10 mouse cellular contexts compared by ENCODE assay signal in the genomic region with DNA sequence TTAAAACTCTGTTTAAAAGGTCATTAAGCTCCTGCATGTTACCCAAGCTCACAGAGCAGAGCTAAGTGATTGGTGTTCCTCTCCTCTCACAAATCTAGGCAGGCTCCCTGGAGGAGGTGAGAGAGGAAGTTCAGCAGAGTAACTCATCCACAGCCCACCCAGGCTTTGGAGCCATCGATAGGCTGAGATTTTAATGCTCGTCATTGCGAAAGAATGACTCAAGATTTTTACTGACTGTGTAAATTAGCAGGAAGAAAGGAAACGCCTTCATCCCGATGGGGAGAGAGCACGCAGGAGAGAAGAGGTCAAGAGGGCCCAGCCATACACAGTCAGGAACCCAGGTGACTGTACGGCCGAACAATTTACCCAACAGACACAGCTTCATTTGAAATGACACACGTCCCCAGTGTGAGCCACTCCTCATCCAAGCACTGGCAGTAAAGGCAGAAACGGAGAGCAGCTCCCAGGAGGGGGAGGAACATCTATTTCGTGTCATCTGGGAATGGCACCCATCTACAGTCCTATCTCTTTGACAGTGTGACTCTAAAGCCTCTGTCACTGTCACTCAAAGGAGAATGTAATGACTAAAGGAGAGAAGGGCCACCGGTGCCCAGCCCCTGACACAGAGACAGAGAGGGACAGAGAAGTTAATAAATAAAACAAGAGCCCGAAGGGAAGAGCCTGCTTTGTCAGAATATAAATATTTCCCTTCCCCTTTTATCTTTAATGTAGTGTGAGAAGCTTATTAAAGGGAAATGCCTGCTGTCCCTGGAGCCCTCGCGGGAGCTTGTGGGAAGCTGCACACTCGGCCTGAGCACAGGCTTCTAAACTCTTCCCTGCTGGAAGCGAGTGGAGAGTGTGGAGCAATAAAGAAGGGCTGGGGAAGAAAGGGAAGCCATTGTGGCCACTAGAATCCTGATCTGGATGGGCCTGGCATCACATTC. TPM values are rescaled to one million over a fixed set of nuclear protein-coding genes. Genes with fewer than 3 reads are reported as not detected.
DNase-seq lines count a peak whose midpoint lies in the region; ATAC-seq and TF ChIP-seq lines count a peak whose summit lies in the region.
"Had no signal": no experiment of that assay in that cellular context is flagged by ENCODE, and none has a peak within 500 bp of the region (broad histone marks: within the 10 kb centered on the region; RNA-seq: fewer than 3 reads in every experiment).

No protein-coding gene starts in this region.

- peak overlapping the region; percentile 44 for H3K27ac ChIP-seq in forebrain, embryonic 10.5 days
- H3K27ac ChIP-seq in forebrain, embryonic 16.5 days (ENCODE audit: low read length): no peak overlapping the region
- peak overlapping the region; percentile 40; the same call in 1 of the 2 replicates for H3K27ac ChIP-seq in limb, embryonic 13.5 days
- H3K27ac ChIP-seq in stomach, postnatal 0 days (replicated peaks): no peak overlapping the region
- H3K27ac ChIP-seq in heart, embryonic 11.5 days (ENCODE audit: low read depth, low read length): no peak overlapping the region
- H3K27ac ChIP-seq: stomach, embryonic 15.5 days had no signal

- ATAC-seq in forebrain, embryonic 16.5 days: no peak
- no peak for ATAC-seq in limb, embryonic 13.5 days (ENCODE audit: low FRiP score, low read depth)
- ATAC-seq in stomach, postnatal 0 days (ENCODE audit: low FRiP score, low TSS enrichment): peak; percentile 63; the same call in 1 of the 2 replicates
- ATAC-seq in heart, embryonic 11.5 days (replicated peaks; ENCODE audit: insufficient number of reproducible peaks, low FRiP score, low TSS enrichment): no peak

- no peak overlapping the region for H3K4me3 ChIP-seq in forebrain, embryonic 10.5 days
- H3K4me3 ChIP-seq in forebrain, embryonic 16.5 days (replicated peaks; ENCODE audit: low read length): no peak overlapping the region
- H3K4me3 ChIP-seq in limb, embryonic 13.5 days: no peak overlapping the region
- H3K4me3 ChIP-seq in stomach, postnatal 0 days (ENCODE audit: low read depth, low read length): no peak overlapping the region
- H3K4me3 ChIP-seq in heart, embryonic 11.5 days (ENCODE audit: low read depth, low read length): no peak overlapping the region
- H3K4me3 ChIP-seq: stomach, embryonic 15.5 days had no signal

- 69% methylated on average over 17 of the region's 17 CpGs for WGBS in forebrain, embryonic 10.5 days
- 50% methylated on average over 17 of the region's 17 CpGs for WGBS in forebrain, embryonic 16.5 days
- 25% methylated on average over 17 of the region's 17 CpGs for WGBS in limb, embryonic 13.5 days
- 42% methylated on average over 17 of the region's 17 CpGs for WGBS in stomach, postnatal 0 days
- WGBS in heart, embryonic 11.5 days (ENCODE audit: insufficient replicate concordance): 47% methylated on average over 17 of the region's 17 CpGs

- H3K9me3 ChIP-seq in forebrain, embryonic 10.5 days: no peaks in the 10 kb centered on the region
- H3K9me3 ChIP-seq in forebrain, embryonic 16.5 days (ENCODE audit: control insufficient read depth, low read length): no peaks in the 10 kb centered on the region
- no peaks in the 10 kb centered on the region for H3K9me3 ChIP-seq in limb, embryonic 13.5 days
- no peaks in the 10 kb centered on the region for H3K9me3 ChIP-seq in stomach, postnatal 0 days (ENCODE audit: control insufficient read depth, low read length)
- no peaks in the 10 kb centered on the region for H3K9me3 ChIP-seq in heart, embryonic 11.5 days (replicated peaks; ENCODE audit: control insufficient read depth, low read length)
- H3K9me3 ChIP-seq: stomach, embryonic 15.5 days had no signal

- no peak overlapping the region for H3K9ac ChIP-seq in forebrain, embryonic 16.5 days (replicated peaks; ENCODE audit: low read depth, low read length)
- no peak overlapping the region for H3K9ac ChIP-seq in limb, embryonic 13.5 days
- H3K9ac ChIP-seq in stomach, postnatal 0 days (ENCODE audit: low read length): no peak overlapping the region
- no peak overlapping the region for H3K9ac ChIP-seq in heart, embryonic 11.5 days (ENCODE audit: low read depth, low read length)
- H3K9ac ChIP-seq: stomach, embryonic 15.5 days had no signal

- no peak for TF ChIP-seq EP300 in stomach, postnatal 0 days (optimal IDR thresholded peaks at IDR 0.05)

- peaks cover 37% of the 10 kb centered on the region for H3K4me1 ChIP-seq in forebrain, embryonic 10.5 days
- H3K4me1 ChIP-seq in forebrain, embryonic 16.5 days (replicated peaks; ENCODE audit: control insufficient read depth, insufficient read depth, low read length): peaks cover 4% of the 10 kb centered on the region; the same call in 1 of the 2 replicates
- peaks cover 18% of the 10 kb centered on the region for H3K4me1 ChIP-seq in limb, embryonic 13.5 days
- H3K4me1 ChIP-seq in stomach, postnatal 0 days (replicated peaks; ENCODE audit: control insufficient read depth, insufficient read depth): no peaks in the 10 kb centered on the region
- H3K4me1 ChIP-seq in heart, embryonic 11.5 days (ENCODE audit: control insufficient read depth, insufficient read depth, low read length): no peaks in the 10 kb centered on the region

- H3K36me3 ChIP-seq in forebrain, embryonic 10.5 days (replicated peaks): no peaks in the 10 kb centered on the region
- H3K36me3 ChIP-seq in forebrain, embryonic 16.5 days (ENCODE audit: control insufficient read depth, insufficient read depth): no peaks in the 10 kb centered on the region
- no peaks in the 10 kb centered on the region for H3K36me3 ChIP-seq in limb, embryonic 13.5 days
- H3K36me3 ChIP-seq in stomach, postnatal 0 days (ENCODE audit: control insufficient read depth, insufficient read depth, low read length): no peaks in the 10 kb centered on the region
- H3K36me3 ChIP-seq in heart, embryonic 11.5 days (ENCODE audit: control insufficient read depth, insufficient read depth, low read length): no peaks in the 10 kb centered on the region
- H3K36me3 ChIP-seq: stomach, embryonic 15.5 days had no signal

- H3K4me2 ChIP-seq in forebrain, embryonic 16.5 days (ENCODE audit: low read length): no peak overlapping the region
- H3K4me2 ChIP-seq in limb, embryonic 13.5 days (replicated peaks): no peak overlapping the region
- H3K4me2 ChIP-seq in stomach, postnatal 0 days (replicated peaks; ENCODE audit: low read depth): no peak overlapping the region
- no peak overlapping the region for H3K4me2 ChIP-seq in heart, embryonic 11.5 days
- H3K4me2 ChIP-seq: stomach, embryonic 15.5 days had no signal

- peaks cover 32% of the 10 kb centered on the region for H3K27me3 ChIP-seq in forebrain, embryonic 10.5 days (ENCODE audit: poor library complexity, severe bottlenecking)
- no peaks in the 10 kb centered on the region for H3K27me3 ChIP-seq in forebrain, embryonic 16.5 days (replicated peaks; ENCODE audit: control insufficient read depth, insufficient read depth, low read length)
- no peaks in the 10 kb centered on the region for H3K27me3 ChIP-seq in limb, embryonic 13.5 days
- H3K27me3 ChIP-seq in stomach, postnatal 0 days (ENCODE audit: control insufficient read depth, insufficient read depth, low read length): no peaks in the 10 kb centered on the region
- H3K27me3 ChIP-seq in heart, embryonic 11.5 days (ENCODE audit: control insufficient read depth, insufficient read depth, low read length): peaks cover 4% of the 10 kb centered on the region
- H3K27me3 ChIP-seq: stomach, embryonic 15.5 days had no signal

- no peak for DNase-seq in forebrain, embryonic 10.5 days (ENCODE audit: extremely low spot score, low spot score)
- DNase-seq in lung, postnatal 10 days: peak; percentile 39
- DNase-seq in lung, postnatal 25 days (ENCODE audit: low spot score): no peak
- no peak for DNase-seq in stomach, postnatal 0 days (ENCODE audit: low spot score)
- DNase-seq in gastrocnemius, adult 18-20 months (ENCODE audit: low spot score): no peak
- DNase-seq: heart, postnatal 4 days had no signal

- no peak for TF ChIP-seq CTCF in stomach, postnatal 0 days (IDR thresholded peaks at IDR 0.05; ENCODE audit: low read depth)

RNA-seq across cellular contexts. Expression of a gene that starts 17.3 kb away (rescaled TPM):
- 9.4 and 9.6 TPM in 2 replicates for polyA plus RNA-seq in forebrain, embryonic 10.5 days (2016; fragmentation: Nextera tagmentation; extraction: Ambion mirVana)
- polyA plus RNA-seq in forebrain, embryonic 16.5 days (2015; fragmentation: Nextera tagmentation; extraction: Ambion mirVana): 2.7 and 3.4 TPM in 2 replicates
- 12.8 and 13.4 TPM in 2 replicates for polyA plus RNA-seq in limb, embryonic 13.5 days (2015; fragmentation: Nextera tagmentation; extraction: Ambion mirVana)
- 3.9 and 4.5 TPM in 2 replicates for polyA plus RNA-seq in stomach, postnatal 0 days (2015; fragmentation: Nextera tagmentation; extraction: Ambion mirVana)
- 4.5 and 6.0 TPM in 2 replicates for polyA plus RNA-seq in heart, embryonic 11.5 days (2014; fragmentation: Nextera tagmentation; extraction: Ambion mirVana)
- total RNA-seq in gastrocnemius, adult 18-20 months (2021): 10 to 100 TPM; 25.9 to 52.4 TPM

RNA-seq across cellular contexts. Expression of a gene that starts 51.1 kb away (rescaled TPM):
- 0.76 and 1.3 TPM in 2 replicates for polyA plus RNA-seq in forebrain, embryonic 10.5 days (2016; fragmentation: Nextera tagmentation; extraction: Ambion mirVana)
- 6.2 and 6.3 TPM in 2 replicates for polyA plus RNA-seq in forebrain, embryonic 16.5 days (2015; fragmentation: Nextera tagmentation; extraction: Ambion mirVana)
- 0.45 and 1.4 TPM in 2 replicates for polyA plus RNA-seq in limb, embryonic 13.5 days (2015; fragmentation: Nextera tagmentation; extraction: Ambion mirVana)
- polyA plus RNA-seq in stomach, postnatal 0 days (2015; fragmentation: Nextera tagmentation; extraction: Ambion mirVana): 0.51 and 1.2 TPM in 2 replicates
- polyA plus RNA-seq in heart, embryonic 11.5 days (2014; fragmentation: Nextera tagmentation; extraction: Ambion mirVana): 0.17 TPM in 1 of 2 replicates, not detected in the other
- 1 to 10 TPM in 1 of 2 experiments, under 1 TPM in 1; 0.87 to 1.4 TPM for total RNA-seq in gastrocnemius, adult 18-20 months (2021)
- total RNA-seq: heart, postnatal 4 days had no signal

Comparison
In these comparisons a context has a peak if more than half of its experiments do, and no peak if none do; other contexts are left out.
1. H3K27ac ChIP-seq: peak in forebrain, embryonic 10.5 days (single experiment) and limb, embryonic 13.5 days (single experiment); none in forebrain, embryonic 16.5 days (single experiment), stomach, postnatal 0 days (single experiment) and heart, embryonic 11.5 days (single experiment).